9 mouse cellular contexts compared by ENCODE assay signal in genomic region chr4:139555951-139556350, GRCm38 (mm10). TPM values are rescaled to one million over a fixed set of nuclear protein-coding genes. Genes with fewer than 3 reads are reported as not detected.
DNase-seq lines count a peak whose midpoint lies in the region; ATAC-seq lines count a peak whose summit lies in the region.
"Had no signal": no experiment of that assay in that cellular context is flagged by ENCODE, and none has a peak within 500 bp of the region (broad histone marks: within the 10 kb centered on the region; RNA-seq: fewer than 3 reads in every experiment).

No protein-coding gene starts in this region.

- H3K9ac ChIP-seq in heart, embryonic 14.5 days (ENCODE audit: low read length), result no peak overlapping the region

- H3K4me3 ChIP-seq in heart, embryonic 14.5 days (ENCODE audit: control insufficient read depth in 1 of 2, insufficient read depth in 1 of 2, low read depth in 1 of 2, low read length in 2 of 2), result no peak overlapping the region

- H3K27ac ChIP-seq in heart, embryonic 14.5 days (replicated peaks in 1 of 2; ENCODE audit: control insufficient read depth in 1 of 2, insufficient read depth in 1 of 2, low read depth in 2 of 2, low read length in 2 of 2), result 0 out of 4 replicates have a peak overlapping the region, but pooled peaks of 1 of the 2 experiments have one; percentile 52
- H3K27ac ChIP-seq: macrophage had no signal

- WGBS in heart, embryonic 14.5 days, result 42% methylated on average over 19 of the region's 19 CpGs

- no peaks in the 10 kb centered on the region for H3K36me3 ChIP-seq in heart, embryonic 14.5 days (ENCODE audit: control insufficient read depth, insufficient read depth, low read length)

- peaks cover 2% of the 10 kb centered on the region; the same call in 1 of the 2 replicates for H3K27me3 ChIP-seq in heart, embryonic 14.5 days (ENCODE audit: control insufficient read depth, insufficient read depth, low read length)

- peaks cover 2 to 4% of the 10 kb centered on the region in 2 experiments; a peak in 2 of 4 replicates for H3K4me1 ChIP-seq in heart, embryonic 14.5 days (ENCODE audit: control insufficient read depth in 2 of 2, insufficient read depth in 2 of 2, low read length in 2 of 2)

- no peaks in the 10 kb centered on the region for H3K9me3 ChIP-seq in heart, embryonic 14.5 days (ENCODE audit: control insufficient read depth, low read length)

- DNase-seq in kidney, postnatal 4 days, result peak; percentile 17 to 46
- DNase-seq in kidney, adult 18-20 months, result no peak
- DNase-seq in brain, adult 2 months (ENCODE audit: low read depth, low spot score), result peak; percentile 33
- peak; percentile 28 for DNase-seq in naive thymus-derived CD4-positive, alpha-beta T cell, adult 2 months (ENCODE audit: low read depth)
- no peak for DNase-seq in frontal cortex, adult 2 months (ENCODE audit: extremely low spot score in 1 of 2, low spot score in 1 of 2)
- DNase-seq in layer of hippocampus, adult 9-10 months (ENCODE audit: low spot score), result no peak

- peak; percentile 80 for ATAC-seq in heart, embryonic 14.5 days (ENCODE audit: insufficient number of reproducible peaks, insufficient read depth, low FRiP score, low read depth)

- no peak overlapping the region for H3K4me2 ChIP-seq in heart, embryonic 14.5 days (ENCODE audit: low read length)

RNA-seq across cellular contexts. Expression of gene Iffo2, which starts 25.6 kb away (rescaled TPM):
- 4.4 and 4.6 TPM in 2 replicates for polyA plus RNA-seq in heart, embryonic 14.5 days (2014; fragmentation: Nextera tagmentation; extraction: Ambion mirVana)
- polyA plus RNA-seq in frontal cortex, adult 2 months (2012; rRNA removed), result 10.1 TPM in 2 replicates

RNA-seq across cellular contexts. Expression of gene Gm21969, which starts 47.0 kb away (rescaled TPM):
- polyA plus RNA-seq in heart, embryonic 14.5 days (2014; fragmentation: Nextera tagmentation; extraction: Ambion mirVana), result not detected in 2 replicates
- polyA plus RNA-seq in frontal cortex, adult 2 months (2012; rRNA removed), result 0.02 and 0.04 TPM in 2 replicates
- polyA plus RNA-seq: gonadal fat pad, adult 2 months; macrophage had no signal

Comparison
In these comparisons a context has a peak if more than half of its experiments do, and no peak if none do; other contexts are left out.
1. DNase-seq: peak in kidney, postnatal 4 days (2 of 2), brain, adult 2 months (single experiment) and naive thymus-derived CD4-positive, alpha-beta T cell, adult 2 months (single experiment); none in kidney, adult 18-20 months (single experiment), frontal cortex, adult 2 months (0 of 2) and layer of hippocampus, adult 9-10 months (single experiment).